Mouse (Mus musculus): ENCODE results near the gene D930048N14Rik. TPM values are rescaled to one million over a fixed set of nuclear protein-coding genes. Genes with fewer than 3 reads are reported as not detected.

D930048N14Rik gene
- total and polyA plus RNA-seq, 3 experiments = 0.39 to 2.1 TPM; not detected in 1

DNA sequence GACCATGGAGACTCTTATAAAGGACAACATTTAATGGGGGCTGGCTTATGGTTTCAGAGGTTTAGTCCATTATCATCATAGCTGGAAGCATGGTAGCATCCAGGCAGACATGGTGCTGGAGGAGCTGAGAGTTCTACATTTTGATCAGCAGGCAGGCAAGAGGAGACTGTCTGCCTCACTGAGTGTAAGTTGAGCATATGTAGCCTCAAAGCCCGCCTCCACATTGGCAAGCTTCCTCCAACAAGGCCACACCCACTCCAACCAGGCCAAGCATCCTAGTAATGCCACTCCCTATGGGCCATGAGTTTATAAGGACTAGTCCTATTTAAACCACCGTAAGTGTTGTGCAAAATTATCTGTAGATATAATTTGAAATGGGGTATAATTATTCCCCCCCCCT is 20.6 kb downstream of the D930048N14Rik start:
- Histone ChIP-seq H3K36me3 (ENCODE audit: control insufficient read depth in 1 of 2, insufficient read depth in 2 of 2, low read length in 2 of 2) (peaks cover 0 to 6% of the 10 kb centered on the region in 2 experiments; a peak in 2 of 4 replicates), H3K4me1 (ENCODE audit: control insufficient read depth in 1 of 2, insufficient read depth in 2 of 2, low read length in 2 of 2) (peaks cover 3 to 9% of the 10 kb centered on the region in 2 experiments; a peak in 3 of 4 replicates), H3K27me3 (ENCODE audit: control insufficient read depth in 1 of 2, insufficient read depth in 2 of 2, low read length in 2 of 2) (no peaks in the 10 kb centered on the region), H3K9me3 (replicated peaks; ENCODE audit: insufficient read depth, low read length) (no peaks in the 10 kb centered on the region), H3K27ac (ENCODE audit: control insufficient read depth, low read depth, low read length) (no peak overlapping the region), H3K4me3 (ENCODE audit: control insufficient read depth in 1 of 2, insufficient read depth in 1 of 2, low read depth in 2 of 2, low read length in 2 of 2) (no peak overlapping the region), H3K9ac (ENCODE audit: control insufficient read depth, low read depth, low read length, poor library complexity, severe bottlenecking) (no peak overlapping the region), H3K79me2 (ENCODE audit: control insufficient read depth, insufficient read depth, low read length, poor library complexity) (no peaks in the 10 kb centered on the region)
- peak; percentile 91 for DNase-seq (ENCODE audit: low read depth, low spot score)
- peak; percentile 61; the same call in 1 of the 2 replicates for TF ChIP-seq TBP (IDR thresholded peaks at IDR 0.05; ENCODE audit: low read depth, low read length)
- TF ChIP-seq NELFE (IDR thresholded peaks at IDR 0.05; ENCODE audit: low read depth, low read length) = no peak
- no peak for TF ChIP-seq RAD21 (IDR thresholded peaks at IDR 0.05; ENCODE audit: low read depth, low read length)
- TF ChIP-seq EP300 (IDR thresholded peaks at IDR 0.05; ENCODE audit: low read depth in 1 of 2, low read length in 2 of 2) = 0 out of 4 replicates have a peak, but pooled peaks of 1 of the 2 experiments have one; percentile 10

DNA sequence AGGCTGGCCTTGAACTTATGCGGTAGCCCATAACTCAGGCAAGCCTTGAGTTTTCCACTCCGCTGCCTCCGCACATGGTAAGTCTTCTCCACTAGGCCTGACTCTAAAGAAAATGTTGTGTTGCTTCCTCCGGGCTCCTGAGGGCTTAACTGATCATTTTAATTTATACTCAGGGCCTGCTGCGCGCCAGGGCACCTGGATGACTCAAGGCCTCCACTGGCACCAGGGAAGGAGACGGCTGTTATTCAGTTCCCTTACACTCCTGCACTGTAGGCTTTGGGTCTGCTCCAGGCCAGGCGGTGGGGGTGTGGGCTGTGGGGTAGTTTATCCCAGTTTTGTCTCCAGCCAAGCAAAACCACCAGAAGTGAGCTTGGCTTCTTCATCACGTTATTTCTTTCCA is 22.5 kb downstream of the D930048N14Rik start:
- DNase-seq (ENCODE audit: low read depth, low spot score) = no peak
- H3K4me3 ChIP-seq (ENCODE audit: control insufficient read depth in 1 of 2, insufficient read depth in 1 of 2, low read depth in 2 of 2, low read length in 2 of 2) = no peak overlapping the region
- H3K4me1 ChIP-seq (ENCODE audit: control insufficient read depth in 1 of 2, insufficient read depth in 2 of 2, low read length in 2 of 2) = peaks cover 3 to 18% of the 10 kb centered on the region in 2 experiments
- no peak overlapping the region for H3K27ac ChIP-seq (ENCODE audit: control insufficient read depth, low read depth, low read length)
- no peak overlapping the region for H3K9ac ChIP-seq (ENCODE audit: control insufficient read depth, low read depth, low read length, poor library complexity, severe bottlenecking)
- no peaks in the 10 kb centered on the region for H3K79me2 ChIP-seq (ENCODE audit: control insufficient read depth, insufficient read depth, low read length, poor library complexity)
- H3K36me3 ChIP-seq (ENCODE audit: control insufficient read depth in 1 of 2, insufficient read depth in 2 of 2, low read length in 2 of 2) = peaks cover 0 to 9% of the 10 kb centered on the region in 2 experiments; a peak in 2 of 4 replicates
- no peaks in the 10 kb centered on the region for H3K9me3 ChIP-seq (replicated peaks; ENCODE audit: insufficient read depth, low read length)
- no peaks in the 10 kb centered on the region for H3K27me3 ChIP-seq (ENCODE audit: control insufficient read depth in 1 of 2, insufficient read depth in 2 of 2, low read length in 2 of 2)
- TF ChIP-seq ZMIZ1 (IDR thresholded peaks at IDR 0.05; ENCODE audit: low read depth, low read length) (no peak), EP300 (IDR thresholded peaks at IDR 0.05; ENCODE audit: low read depth in 1 of 2, low read length in 2 of 2) (no peak), MYB (IDR thresholded peaks at IDR 0.05; ENCODE audit: low read depth, low read length) (no peak), MEF2A (IDR thresholded peaks at IDR 0.05; ENCODE audit: extremely low read depth, insufficient replicate concordance, low read depth, low read length, poor library complexity, severe bottlenecking) (no peak), ZNF384 (IDR thresholded peaks at IDR 0.05; ENCODE audit: low read depth, low read length) (no peak), MAFK (IDR thresholded peaks at IDR 0.05; ENCODE audit: borderline replicate concordance, low read depth, low read length) (no peak), GABPA (IDR thresholded peaks at IDR 0.05; ENCODE audit: low read depth, low read length) (no peak), MAZ (IDR thresholded peaks at IDR 0.05; ENCODE audit: low read depth, low read length) (no peak), HCFC1 (IDR thresholded peaks at IDR 0.05; ENCODE audit: low read depth, low read length) (no peak), POLR2AphosphoS5 (IDR thresholded peaks at IDR 0.05; ENCODE audit: borderline replicate concordance, low read depth, low read length) (no peak), BHLHE40 (IDR thresholded peaks at IDR 0.05; ENCODE audit: borderline replicate concordance, low read depth, low read length) (no peak), UBTF (IDR thresholded peaks at IDR 0.05; ENCODE audit: borderline replicate concordance, insufficient read depth, low read depth, low read length) (no peak), POLR2AphosphoS2 (IDR thresholded peaks at IDR 0.05; ENCODE audit: low read length) (no peak), USF2 (IDR thresholded peaks at IDR 0.05; ENCODE audit: borderline replicate concordance in 1 of 2, insufficient read depth in 1 of 2, low read depth in 1 of 2, low read length in 2 of 2) (no peak), ELF1 (IDR thresholded peaks at IDR 0.05; ENCODE audit: low read depth, low read length) (no peak), CHD2 (IDR thresholded peaks at IDR 0.05; ENCODE audit: low read length) (no peak)
